Mouse (Mus musculus) embryonic facial prominence, embryonic 13.5 days (tissue): ENCODE data around the gene Fars2. TPM values are rescaled to one million over a fixed set of nuclear protein-coding genes. Genes with fewer than 3 reads are reported as not detected.
"Not testable (repeated sequence)": the region's sequence is repeated elsewhere in the genome, so short reads cannot be mapped to it uniquely, and the experiment has no call there.

Experiments
- ATAC-seq: fragments of 200-750 bp; cut with Nextera tagmentation; 2 replicates; pipeline ENCODE4 v1.8.0; 2017; ENCODE audit warnings: low read depth; ENCODE audit not compliant: insufficient number of reproducible peaks, insufficient read depth, low FRiP score, low TSS enrichment
- H3K27ac ChIP-seq: fragments of 300-500 bp; sonication (generic); 2 replicates; pipeline ENCODE4 v1.5.1; 2015; ENCODE audit warnings: moderate library complexity, mild to moderate bottlenecking, inconsistent platforms
- H3K27me3 ChIP-seq: fragments of 300-500 bp; sonication (generic); 2 replicates; pipeline ENCODE4 v1.6.1; 2015; ENCODE audit warnings: mild to moderate bottlenecking, inconsistent platforms
- H3K36me3 ChIP-seq: fragments of 300-500 bp; sonication (generic); 2 replicates; pipeline ENCODE4 v1.6.1; 2015; ENCODE audit warnings: mild to moderate bottlenecking, inconsistent platforms
- H3K4me1 ChIP-seq: fragments of 300-500 bp; sonication (generic); 2 replicates; pipeline ENCODE4 v1.6.1; 2015; ENCODE audit warnings: inconsistent platforms
- H3K4me2 ChIP-seq: fragments of 300-500 bp; sonication (generic); 2 replicates; pipeline ENCODE4 v1.6.1; 2015; ENCODE audit warnings: moderate library complexity, mild to moderate bottlenecking, inconsistent platforms
- H3K4me3 ChIP-seq: fragments of 300-500 bp; sonication (generic); 2 replicates; pipeline ENCODE4 v1.5.1; 2015; ENCODE audit warnings: mild to moderate bottlenecking, inconsistent platforms
- H3K9ac ChIP-seq: fragments of 300-500 bp; sonication (generic); 2 replicates; pipeline ENCODE4 v1.6.1; 2015; ENCODE audit warnings: mild to moderate bottlenecking, inconsistent platforms
- H3K9me3 ChIP-seq: fragments of 300-500 bp; sonication (generic); 2 replicates; pipeline ENCODE4 v1.6.1; 2016; ENCODE audit warnings: inconsistent platforms
- WGBS: fragments of 180-500 bp; shearing (Covaris S2); methylation state at CpG from one replicate; pipeline ENCODE4 v1.1.7; 2015; ENCODE audit warnings: mixed read lengths; 5-methylcytosine and 5-hydroxymethylcytosine counted together
- polyA plus RNA-seq: library from polyadenylated mRNA; unstranded; fragments of >200 nt; fragmentation: Nextera tagmentation; extraction: Ambion mirVana; gene quantifications from 2 replicates; pipeline ENCODE4 v1.2.1, GENCODE M21; 2015

Gene Fars2
- polyA plus RNA-seq, 1 experiment from 2014 or later: 34.6 TPM

- 0 out of 2 replicates have a peak, but pooled peaks cover 5% of the 10 kb centered on the region for H3K4me1 ChIP-seq
- H3K36me3 ChIP-seq: no peaks in the 10 kb centered on the region
- no peak overlapping the region for H3K27ac ChIP-seq
- H3K9me3 ChIP-seq: no peaks in the 10 kb centered on the region
- WGBS: 50% methylated on average over 6 of the region's 6 CpGs
- H3K27me3 ChIP-seq: no peaks in the 10 kb centered on the region
- no peak overlapping the region for H3K9ac ChIP-seq
- H3K4me2 ChIP-seq: no peak overlapping the region
- ATAC-seq: no peak
- H3K4me3 ChIP-seq: no peak overlapping the region
Observed at GRCm38 (mm10) chr13:36149175-36149939, 32.1 kb downstream of the Fars2 start.

GRCm38 (mm10) chr13:36150272-36150671, 33.1 kb downstream of the Fars2 start:
- H3K27me3 ChIP-seq: no peaks in the 10 kb centered on the region
- H3K36me3 ChIP-seq: no peaks in the 10 kb centered on the region
- H3K4me3 ChIP-seq: no peak overlapping the region
- WGBS: 47% methylated on average over 5 of the region's 5 CpGs
- H3K4me2 ChIP-seq: no peak overlapping the region
- H3K9me3 ChIP-seq: no peaks in the 10 kb centered on the region
- H3K4me1 ChIP-seq: 0 out of 2 replicates have a peak, but pooled peaks cover 5% of the 10 kb centered on the region
- ATAC-seq: no peak
- H3K27ac ChIP-seq: no peak overlapping the region
- H3K9ac ChIP-seq: no peak overlapping the region

- no peaks in the 10 kb centered on the region for H3K27me3 ChIP-seq
- no peak overlapping the region for H3K4me3 ChIP-seq
- no peak overlapping the region for H3K4me2 ChIP-seq
- H3K4me1 ChIP-seq: 0 out of 2 replicates have a peak, but pooled peaks cover 5% of the 10 kb centered on the region
- no peak overlapping the region for H3K27ac ChIP-seq
- no peaks in the 10 kb centered on the region for H3K36me3 ChIP-seq
- ATAC-seq: no peak
- H3K9ac ChIP-seq: no peak overlapping the region
- 75% methylated on average over 5 of the region's 5 CpGs for WGBS
- no peaks in the 10 kb centered on the region for H3K9me3 ChIP-seq
Observed at GRCm38 (mm10) chr13:36152728-36153498, 35.7 kb downstream of the Fars2 start.

- Histone ChIP-seq H3K4me2 (no peak overlapping the region), H3K27ac (no peak overlapping the region), H3K4me1 (0 out of 2 replicates have a peak, but pooled peaks cover 5% of the 10 kb centered on the region), H3K36me3 (no peaks in the 10 kb centered on the region), H3K9ac (no peak overlapping the region), H3K4me3 (no peak overlapping the region), H3K27me3 (no peaks in the 10 kb centered on the region), H3K9me3 (no peaks in the 10 kb centered on the region)
- no peak for ATAC-seq
- WGBS: 88% methylated on average over 7 of the region's 7 CpGs
Observed at GRCm38 (mm10) chr13:36156340-36156931, 39.2 kb downstream of the Fars2 start.

GRCm38 (mm10) chr13:36163411-36163810, 46.2 kb downstream of the Fars2 start:
- no peak for ATAC-seq
- Histone ChIP-seq H3K27ac (no peak overlapping the region), H3K9me3 (no peaks in the 10 kb centered on the region), H3K36me3 (no peaks in the 10 kb centered on the region), H3K27me3 (no peaks in the 10 kb centered on the region), H3K9ac (no peak overlapping the region), H3K4me1 (no peaks in the 10 kb centered on the region), H3K4me2 (no peak overlapping the region), H3K4me3 (no peak overlapping the region)
- 89% methylated on average over 5 of the region's 5 CpGs for WGBS

- Histone ChIP-seq H3K4me3 (no peak overlapping the region), H3K36me3 (no peaks in the 10 kb centered on the region), H3K4me1 (no peaks in the 10 kb centered on the region), H3K9ac (no peak overlapping the region), H3K4me2 (no peak overlapping the region), H3K27me3 (no peaks in the 10 kb centered on the region), H3K9me3 (no peaks in the 10 kb centered on the region), H3K27ac (no peak overlapping the region)
- 80% methylated on average over 1 of the region's 1 CpGs for WGBS
- no peak for ATAC-seq
Observed at GRCm38 (mm10) chr13:36163898-36164297, 46.7 kb downstream of the Fars2 start.

GRCm38 (mm10) chr13:36172981-36173380, 55.8 kb downstream of the Fars2 start:
- ATAC-seq, H3K4me1 ChIP-seq: not testable (repeated sequence)
- WGBS: 82% methylated on average over 2 of the region's 2 CpGs

GRCm38 (mm10) chr13:36174101-36174500, 56.9 kb downstream of the Fars2 start:
- ATAC-seq: no peak
- H3K9me3 ChIP-seq: no peaks in the 10 kb centered on the region

More at GRCm38 (mm10) chr13:36172981-36173380, 55.8 kb downstream of the Fars2 start:
- H3K36me3 ChIP-seq, H3K9me3 ChIP-seq, H3K4me2 ChIP-seq, H3K27ac ChIP-seq, H3K27me3 ChIP-seq, H3K4me3 ChIP-seq, H3K9ac ChIP-seq: not testable (repeated sequence)

GRCm38 (mm10) chr13:36174772-36175171, 57.6 kb downstream of the Fars2 start:
- WGBS: 92% methylated on average over 4 of the region's 4 CpGs
- no peak overlapping the region for H3K4me3 ChIP-seq

More at GRCm38 (mm10) chr13:36174101-36174500, 56.9 kb downstream of the Fars2 start:
- Histone ChIP-seq H3K27me3 (no peaks in the 10 kb centered on the region), H3K9ac (no peak overlapping the region), H3K27ac (no peak overlapping the region), H3K4me3 (no peak overlapping the region), H3K4me1 (peaks cover 4% of the 10 kb centered on the region), H3K4me2 (no peak overlapping the region), H3K36me3 (no peaks in the 10 kb centered on the region)
- 92% methylated on average over 5 of the region's 5 CpGs for WGBS

GRCm38 (mm10) chr13:36181231-36181630, 64.0 kb downstream of the Fars2 start:
- ATAC-seq: no peak
- WGBS: 87% methylated on average over 2 of the region's 2 CpGs

More at GRCm38 (mm10) chr13:36174772-36175171, 57.6 kb downstream of the Fars2 start:
- Histone ChIP-seq H3K9me3 (no peaks in the 10 kb centered on the region), H3K4me1 (peaks cover 4% of the 10 kb centered on the region), H3K27me3 (no peaks in the 10 kb centered on the region), H3K36me3 (no peaks in the 10 kb centered on the region), H3K4me2 (no peak overlapping the region), H3K9ac (no peak overlapping the region), H3K27ac (no peak overlapping the region)
- ATAC-seq: no peak

GRCm38 (mm10) chr13:36190577-36190976, 73.4 kb downstream of the Fars2 start:
- Histone ChIP-seq H3K9me3 (no peaks in the 10 kb centered on the region), H3K36me3 (no peaks in the 10 kb centered on the region), H3K9ac (no peak overlapping the region), H3K4me2 (no peak overlapping the region), H3K4me1 (no peaks in the 10 kb centered on the region), H3K27ac (no peak overlapping the region), H3K27me3 (no peaks in the 10 kb centered on the region), H3K4me3 (no peak overlapping the region)
- 93% methylated on average over 2 of the region's 2 CpGs for WGBS
- ATAC-seq: no peak

More at GRCm38 (mm10) chr13:36181231-36181630, 64.0 kb downstream of the Fars2 start:
- no peak overlapping the region for H3K4me3 ChIP-seq
- no peaks in the 10 kb centered on the region for H3K27me3 ChIP-seq
- no peak overlapping the region for H3K4me2 ChIP-seq
- no peaks in the 10 kb centered on the region for H3K4me1 ChIP-seq
- no peak overlapping the region for H3K27ac ChIP-seq
- no peaks in the 10 kb centered on the region for H3K9me3 ChIP-seq
- H3K36me3 ChIP-seq: no peaks in the 10 kb centered on the region
- H3K9ac ChIP-seq: no peak overlapping the region
